In the genomic region with DNA sequence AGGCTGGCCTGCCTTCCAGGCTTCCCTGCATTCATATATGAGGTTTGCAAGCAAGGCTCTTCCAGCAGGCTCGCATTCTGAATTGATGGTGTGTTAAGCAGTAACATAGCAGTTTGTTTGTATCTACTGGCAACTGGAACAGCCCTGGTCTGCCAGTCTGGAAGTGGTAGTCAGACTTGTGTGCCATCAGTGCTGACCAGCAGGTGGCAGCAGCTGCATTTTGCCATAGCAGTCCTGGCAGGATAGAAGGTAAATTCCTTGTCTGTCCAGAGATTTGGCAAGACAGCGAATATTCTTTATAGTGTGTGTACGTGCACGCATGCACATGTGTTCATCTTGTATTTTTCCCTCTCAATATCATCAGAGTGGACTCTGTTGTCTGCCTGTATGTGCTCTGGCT, we compare ENCODE assay signal across 8 mouse cellular contexts.
DNase-seq lines count a peak whose midpoint lies in the region; ATAC-seq lines count a peak whose summit lies in the region.

No protein-coding gene starts in this region.

- peak overlapping the region; percentile 48; the same call in 1 of the 2 replicates for H3K27ac ChIP-seq in hindbrain, embryonic 13.5 days

- H3K4me2 ChIP-seq in hindbrain, embryonic 13.5 days: no peak overlapping the region

- H3K4me1 ChIP-seq in hindbrain, embryonic 13.5 days (replicated peaks): peaks cover 34% of the 10 kb centered on the region

- peak; percentile 84 for ATAC-seq in hindbrain, embryonic 13.5 days (ENCODE audit: low FRiP score)

- H3K27me3 ChIP-seq in hindbrain, embryonic 13.5 days: no peaks in the 10 kb centered on the region

- 33% methylated on average over 4 of the region's 4 CpGs for WGBS in hindbrain, embryonic 13.5 days

- DNase-seq in MN1 (ENCODE audit: low spot score): peak; percentile 86
- DNase-seq in cerebellum, postnatal 14 days: peak; percentile 92 to 93
- DNase-seq in frontal cortex, postnatal 14 days (ENCODE audit: low spot score in 2 of 2): peak; percentile 74 to 77
- peak; percentile 62 to 88 for DNase-seq in layer of hippocampus, postnatal 25 days (ENCODE audit: extremely low spot score in 1 of 2, low spot score in 1 of 2)
- peak; percentile 88 for DNase-seq in lung, postnatal 14 days
- DNase-seq in right cerebral cortex, adult 18-20 months: peak; percentile 89
- peak; percentile 69 for DNase-seq in urinary bladder, adult 2 months (ENCODE audit: low spot score)

- H3K9ac ChIP-seq in hindbrain, embryonic 13.5 days: no peak overlapping the region

- H3K4me3 ChIP-seq in hindbrain, embryonic 13.5 days: no peak overlapping the region

- no peaks in the 10 kb centered on the region for H3K9me3 ChIP-seq in hindbrain, embryonic 13.5 days

- no peaks in the 10 kb centered on the region for H3K36me3 ChIP-seq in hindbrain, embryonic 13.5 days
